Mouse (Mus musculus) induced T-regulatory cell, adult 2 months (primary cell): ENCODE measurements around the gene Tas2r118.

Source experiments
- DNase-seq: peaks from one replicate; pipeline ENCODE4 v3.0.0-alpha.2; 2012; ENCODE audit warnings: low read depth

The Tas2r118 gene

GRCm38 (mm10) chr6:23969960-23970359 is at the start of gene Tas2r118:
TSS of gene Tas2r118 (minus strand) at chr6:23970060.
- no peak for DNase-seq

GRCm38 (mm10) chr6:24018320-24018719 is 48.5 kb upstream of the Tas2r118 start:
- no peak for DNase-seq

GRCm38 (mm10) chr6:23993276-23993675 is 23.4 kb upstream of the Tas2r118 start:
- no peak for DNase-seq

- no peak for DNase-seq
Observed at GRCm38 (mm10) chr6:23990687-23991387, 21.0 kb upstream of the Tas2r118 start.

- no peak for DNase-seq
Observed at GRCm38 (mm10) chr6:23986293-23986692, 16.4 kb upstream of the Tas2r118 start.

- DNase-seq: no peak
Observed at GRCm38 (mm10) chr6:23966980-23967379, 2.9 kb downstream of the Tas2r118 start.

GRCm38 (mm10) chr6:23965925-23966324 is 3.9 kb downstream of the Tas2r118 start:
- DNase-seq: no peak

- no peak for DNase-seq
Observed at GRCm38 (mm10) chr6:23963741-23964140, 6.1 kb downstream of the Tas2r118 start.

GRCm38 (mm10) chr6:23940776-23941175 is 29.1 kb downstream of the Tas2r118 start:
- DNase-seq: no peak

GRCm38 (mm10) chr6:23938575-23939488 is 31.0 kb downstream of the Tas2r118 start:
- no peak for DNase-seq

- DNase-seq: no peak
Observed at GRCm38 (mm10) chr6:23936414-23936813, 33.4 kb downstream of the Tas2r118 start.

- no peak for DNase-seq
Observed at GRCm38 (mm10) chr6:23923806-23924205, 46.1 kb downstream of the Tas2r118 start.
